Mouse (Mus musculus) heart, embryonic 12.5 days (tissue): ENCODE results near the gene Carmil2. TPM values are rescaled to one million over a fixed set of nuclear protein-coding genes. Genes with fewer than 3 reads are reported as not detected.
A peak's percentile ranks its signal among the peaks of the same experiment; 100 is the strongest.

Source experiments
- ATAC-seq: fragments of 200-750 bp; cut with Nextera tagmentation; 2 replicates; pipeline ENCODE4 v1.8.0; 2017; ENCODE audit warnings: moderate TSS enrichment, moderate library complexity; ENCODE audit not compliant: insufficient number of reproducible peaks, low FRiP score
- H3K27ac ChIP-seq: fragments of 300-500 bp; sonication (generic); 2 replicates; pipeline ENCODE4 v1.5.1; 2016; ENCODE audit warnings: mild to moderate bottlenecking, moderate library complexity; ENCODE audit not compliant: poor library complexity, severe bottlenecking
- H3K27me3 ChIP-seq: fragments of 300-500 bp; sonication (generic); replicated peaks from 2 replicates; pipeline ENCODE4 v1.6.1; 2016; ENCODE audit warnings: mild to moderate bottlenecking, moderate library complexity
- H3K36me3 ChIP-seq: fragments of 300-500 bp; sonication (generic); 2 replicates; pipeline ENCODE4 v1.6.1; 2016; ENCODE audit warnings: mild to moderate bottlenecking, moderate library complexity
- H3K4me1 ChIP-seq: fragments of 300-500 bp; sonication (generic); replicated peaks from 2 replicates; pipeline ENCODE4 v1.6.1; 2016; ENCODE audit warnings: mild to moderate bottlenecking
- H3K4me2 ChIP-seq: fragments of 300-500 bp; sonication (generic); 2 replicates; pipeline ENCODE4 v1.6.1; 2016; ENCODE audit warnings: mild to moderate bottlenecking, moderate library complexity
- H3K4me3 ChIP-seq: fragments of 300-500 bp; sonication (generic); 2 replicates; pipeline ENCODE4 v1.5.1; 2016; ENCODE audit warnings: mild to moderate bottlenecking
- H3K9ac ChIP-seq: fragments of 300-500 bp; sonication (generic); 2 replicates; pipeline ENCODE4 v1.6.1; 2016; ENCODE audit warnings: mild to moderate bottlenecking, moderate library complexity
- H3K9me3 ChIP-seq: fragments of 300-500 bp; sonication (generic); replicated peaks from 2 replicates; pipeline ENCODE4 v1.6.1; 2016; ENCODE audit warnings: mild to moderate bottlenecking, moderate library complexity
- WGBS: fragments of 180-500 bp; shearing (Covaris S2); methylation state at CpG from one replicate; pipeline ENCODE4 v1.1.7; 2016; 5-methylcytosine and 5-hydroxymethylcytosine counted together
- polyA plus RNA-seq: library from polyadenylated mRNA; unstranded; fragments of >200 nt; fragmentation: Nextera tagmentation; extraction: Ambion mirVana; gene quantifications from 2 replicates; pipeline ENCODE4 v1.2.1, GENCODE M21; 2016

Gene Carmil2
- polyA plus RNA-seq, 1 experiment from 2014 or later, result 0.45 TPM

GRCm38 (mm10) chr8:105704955-105705354 lies 18.9 kb downstream of the Carmil2 start:
- H3K9ac ChIP-seq, result no peak overlapping the region
- H3K27me3 ChIP-seq, result no peaks in the 10 kb centered on the region
- H3K4me2 ChIP-seq, result no peak overlapping the region
- no peak for ATAC-seq
- peaks cover 26% of the 10 kb centered on the region for H3K4me1 ChIP-seq
- WGBS, result 87% methylated on average over 6 of the region's 6 CpGs
- H3K36me3 ChIP-seq, result peaks cover 21% of the 10 kb centered on the region
- no peak overlapping the region for H3K27ac ChIP-seq
- no peak overlapping the region for H3K4me3 ChIP-seq
- no peaks in the 10 kb centered on the region for H3K9me3 ChIP-seq

GRCm38 (mm10) chr8:105706426-105706825 lies 20.4 kb downstream of the Carmil2 start:
- H3K4me3 ChIP-seq, result peak overlapping the region; percentile 74; the same call in 1 of the 2 replicates
- H3K27me3 ChIP-seq, result no peaks in the 10 kb centered on the region
- H3K27ac ChIP-seq, result no peak overlapping the region
- 86% methylated on average over 12 of the region's 12 CpGs for WGBS
- no peaks in the 10 kb centered on the region for H3K9me3 ChIP-seq
- no peak for ATAC-seq
- peaks cover 21% of the 10 kb centered on the region for H3K36me3 ChIP-seq
- no peak overlapping the region for H3K9ac ChIP-seq
- peak overlapping the region; percentile 98 for H3K4me2 ChIP-seq
- H3K4me1 ChIP-seq, result peaks cover 21% of the 10 kb centered on the region

GRCm38 (mm10) chr8:105707498-105708403 lies 21.7 kb downstream of the Carmil2 start, which contains the start of the genes 4933405L10Rik and Enkd1:
Gene 4933405L10Rik, plus strand, starts transcription at chr8:105707655.
Gene Enkd1, minus strand, starts transcription at chr8:105708210.
- WGBS, result 1% methylated on average over 55 of the region's 55 CpGs
- peak within 1 kb of the TSS; percentile 81 for H3K9ac ChIP-seq
- peaks cover 18% of the 10 kb centered on the region for H3K36me3 ChIP-seq
- H3K4me1 ChIP-seq, result peaks cover 9% of the 10 kb centered on the region
- H3K27me3 ChIP-seq, result no peaks in the 10 kb centered on the region
- H3K4me2 ChIP-seq, result peak within 1 kb of the TSS; percentile 98
- no peak within 1 kb of the TSS for H3K27ac ChIP-seq
- H3K9me3 ChIP-seq, result no peaks in the 10 kb centered on the region
- ATAC-seq, result peak; percentile 80
- peak within 1 kb of the TSS; percentile 74 for H3K4me3 ChIP-seq

- H3K4me2 ChIP-seq, result no peak overlapping the region
- peaks cover 9% of the 10 kb centered on the region for H3K36me3 ChIP-seq
- peaks cover 9% of the 10 kb centered on the region for H3K4me1 ChIP-seq
- no peaks in the 10 kb centered on the region for H3K9me3 ChIP-seq
- WGBS, result 89% methylated on average over 8 of the region's 8 CpGs
- no peak for ATAC-seq
- H3K4me3 ChIP-seq, result no peak overlapping the region
- H3K27me3 ChIP-seq, result no peaks in the 10 kb centered on the region
- no peak overlapping the region for H3K27ac ChIP-seq
- H3K9ac ChIP-seq, result no peak overlapping the region
Measured at GRCm38 (mm10) chr8:105708675-105709074, 22.6 kb downstream of the Carmil2 start.

GRCm38 (mm10) chr8:105709317-105709716 lies 23.2 kb downstream of the Carmil2 start:
- Histone ChIP-seq H3K36me3 (peaks cover 3% of the 10 kb centered on the region), H3K4me1 (peaks cover 9% of the 10 kb centered on the region), H3K27ac (no peak overlapping the region), H3K4me2 (no peak overlapping the region), H3K9ac (no peak overlapping the region), H3K4me3 (no peak overlapping the region), H3K9me3 (no peaks in the 10 kb centered on the region), H3K27me3 (no peaks in the 10 kb centered on the region)
- WGBS, result 68% methylated on average over 14 of the region's 14 CpGs
- ATAC-seq, result no peak

GRCm38 (mm10) chr8:105712286-105712685 lies 26.2 kb downstream of the Carmil2 start:
- no peaks in the 10 kb centered on the region for H3K9me3 ChIP-seq
- no peaks in the 10 kb centered on the region for H3K27me3 ChIP-seq
- no peak overlapping the region for H3K4me2 ChIP-seq
- H3K9ac ChIP-seq, result no peak overlapping the region
- peaks cover 6% of the 10 kb centered on the region for H3K36me3 ChIP-seq
- no peak overlapping the region for H3K4me3 ChIP-seq
- peaks cover 5% of the 10 kb centered on the region for H3K4me1 ChIP-seq
- WGBS, result 72% methylated on average over 3 of the region's 3 CpGs
- H3K27ac ChIP-seq, result no peak overlapping the region
- ATAC-seq, result no peak

GRCm38 (mm10) chr8:105714139-105714538 lies 28.1 kb downstream of the Carmil2 start:
- H3K36me3 ChIP-seq, result peaks cover 6% of the 10 kb centered on the region
- no peak overlapping the region for H3K4me2 ChIP-seq
- WGBS, result 8% methylated on average over 3 of the region's 3 CpGs
- ATAC-seq, result peak; percentile 44; the same call in 1 of the 2 replicates
- H3K9ac ChIP-seq, result no peak overlapping the region
- no peak overlapping the region for H3K27ac ChIP-seq
- no peaks in the 10 kb centered on the region for H3K27me3 ChIP-seq
- no peaks in the 10 kb centered on the region for H3K9me3 ChIP-seq
- H3K4me3 ChIP-seq, result no peak overlapping the region
- no peaks in the 10 kb centered on the region for H3K4me1 ChIP-seq

DNA sequence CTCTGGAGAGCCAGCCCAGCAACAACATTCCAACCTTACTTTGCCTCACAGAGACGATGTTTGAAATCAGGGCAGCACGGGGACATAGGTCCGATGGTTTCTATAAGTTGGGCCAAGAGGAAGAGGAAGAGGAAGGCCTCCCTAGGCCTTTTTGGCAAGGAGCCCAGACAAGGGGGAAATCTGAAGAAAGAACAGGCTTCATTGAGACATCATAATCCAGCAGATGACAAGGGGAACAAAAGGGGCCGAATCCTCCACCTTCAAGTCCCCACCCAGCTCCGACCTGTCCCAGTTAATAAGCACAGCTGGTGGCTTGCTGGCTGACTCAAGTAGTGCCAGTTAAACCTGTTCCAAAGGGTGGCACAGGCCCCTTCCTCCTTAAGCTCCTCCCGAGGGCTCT lies 29.0 kb downstream of the Carmil2 start:
- Histone ChIP-seq H3K4me1 (no peaks in the 10 kb centered on the region), H3K9ac (no peak overlapping the region), H3K9me3 (no peaks in the 10 kb centered on the region), H3K36me3 (peaks cover 6% of the 10 kb centered on the region), H3K4me3 (no peak overlapping the region), H3K4me2 (no peak overlapping the region), H3K27ac (peak overlapping the region; percentile 31; the same call in 1 of the 2 replicates), H3K27me3 (no peaks in the 10 kb centered on the region)
- 67% methylated on average over 6 of the region's 6 CpGs for WGBS
- ATAC-seq, result no peak

DNA sequence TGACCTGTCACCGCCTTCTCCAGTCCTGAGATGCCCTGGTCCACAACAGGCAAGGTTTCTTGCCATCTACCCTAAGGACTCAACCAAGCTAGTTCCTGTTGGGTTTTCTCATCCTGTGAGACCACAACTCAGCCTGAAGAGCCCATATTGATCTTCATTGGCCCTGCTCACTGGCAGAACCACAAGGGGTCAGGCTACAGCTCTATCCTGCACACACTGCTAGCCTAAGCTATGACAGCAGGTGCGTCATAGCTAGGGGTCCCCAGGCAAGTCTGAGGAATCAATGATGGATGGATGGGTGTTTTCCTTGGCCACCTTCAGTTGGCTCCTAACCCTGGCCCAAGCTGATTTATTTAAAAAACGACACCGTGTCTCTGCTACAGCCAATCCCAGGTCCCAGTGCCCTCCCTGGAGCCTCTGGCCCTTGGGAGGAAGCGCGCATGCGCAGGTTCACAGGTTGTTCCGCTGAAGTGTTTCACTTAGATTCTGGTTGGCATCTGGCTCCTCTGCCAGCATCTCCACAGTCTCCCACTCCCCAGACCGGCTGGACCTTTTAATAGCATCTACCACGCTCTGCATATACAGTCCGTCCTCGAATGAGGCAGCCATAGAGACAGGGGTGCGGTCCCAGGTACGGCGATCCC lies 30.4 kb downstream of the Carmil2 start:
- no peak for ATAC-seq
- Histone ChIP-seq H3K4me1 (no peaks in the 10 kb centered on the region), H3K9ac (no peak overlapping the region), H3K27ac (no peak overlapping the region), H3K36me3 (peaks cover 6% of the 10 kb centered on the region), H3K4me2 (no peak overlapping the region), H3K27me3 (no peaks in the 10 kb centered on the region), H3K9me3 (no peaks in the 10 kb centered on the region), H3K4me3 (no peak overlapping the region)
- WGBS, result 89% methylated on average over 15 of the region's 15 CpGs

DNA sequence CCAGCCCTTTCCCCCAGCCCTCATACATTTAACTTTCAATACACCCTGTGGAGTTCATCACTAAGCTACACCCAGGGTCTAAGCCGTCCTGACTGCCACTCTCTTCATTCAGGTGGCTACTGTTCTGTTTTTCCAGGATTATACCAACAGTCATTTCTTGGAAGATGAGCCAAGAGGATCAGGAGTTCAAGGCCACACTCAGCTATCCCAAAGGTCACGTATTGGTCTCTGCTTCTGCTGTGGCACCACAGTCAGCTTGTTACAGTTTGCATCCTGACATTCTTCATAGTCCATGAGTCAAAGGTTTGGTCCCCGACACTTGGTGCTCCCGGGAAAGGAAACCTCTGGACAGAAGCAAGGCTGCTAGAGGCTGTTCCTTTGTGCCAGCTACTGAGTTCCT lies 33.6 kb downstream of the Carmil2 start:
- H3K9me3 ChIP-seq, result no peaks in the 10 kb centered on the region
- peaks cover 19% of the 10 kb centered on the region for H3K36me3 ChIP-seq
- no peak overlapping the region for H3K27ac ChIP-seq
- ATAC-seq, result no peak
- H3K9ac ChIP-seq, result no peak overlapping the region
- H3K27me3 ChIP-seq, result no peaks in the 10 kb centered on the region
- H3K4me1 ChIP-seq, result no peaks in the 10 kb centered on the region
- H3K4me2 ChIP-seq, result no peak overlapping the region
- H3K4me3 ChIP-seq, result no peak overlapping the region
- WGBS, result 84% methylated on average over 4 of the region's 4 CpGs

DNA sequence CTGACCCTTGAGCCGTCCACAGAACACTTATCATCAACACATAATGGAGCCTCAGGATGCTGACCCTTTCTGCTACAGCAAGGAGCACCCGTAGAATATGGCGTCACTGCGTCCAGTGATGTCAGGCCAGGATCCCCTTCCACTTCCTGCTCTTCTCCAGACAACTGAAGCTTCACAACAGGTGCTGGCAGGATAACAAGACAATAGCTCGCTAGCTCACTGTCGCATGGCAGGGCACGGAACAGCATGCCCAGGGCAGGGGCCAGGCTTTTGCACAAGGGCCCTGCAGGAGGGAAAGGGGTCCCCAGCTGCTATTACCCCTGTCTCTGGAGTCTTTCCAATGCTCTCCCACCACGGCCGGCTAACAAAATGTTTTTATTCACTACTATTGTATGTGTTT lies 36.8 kb downstream of the Carmil2 start:
- Histone ChIP-seq H3K36me3 (peaks cover 31% of the 10 kb centered on the region), H3K9me3 (no peaks in the 10 kb centered on the region), H3K27ac (no peak overlapping the region), H3K4me1 (peaks cover 4% of the 10 kb centered on the region; the same call in 1 of the 2 replicates), H3K27me3 (no peaks in the 10 kb centered on the region), H3K4me3 (no peak overlapping the region), H3K9ac (no peak overlapping the region), H3K4me2 (no peak overlapping the region)
- no peak for ATAC-seq
- 82% methylated on average over 9 of the region's 9 CpGs for WGBS
